In the genomic region with DNA sequence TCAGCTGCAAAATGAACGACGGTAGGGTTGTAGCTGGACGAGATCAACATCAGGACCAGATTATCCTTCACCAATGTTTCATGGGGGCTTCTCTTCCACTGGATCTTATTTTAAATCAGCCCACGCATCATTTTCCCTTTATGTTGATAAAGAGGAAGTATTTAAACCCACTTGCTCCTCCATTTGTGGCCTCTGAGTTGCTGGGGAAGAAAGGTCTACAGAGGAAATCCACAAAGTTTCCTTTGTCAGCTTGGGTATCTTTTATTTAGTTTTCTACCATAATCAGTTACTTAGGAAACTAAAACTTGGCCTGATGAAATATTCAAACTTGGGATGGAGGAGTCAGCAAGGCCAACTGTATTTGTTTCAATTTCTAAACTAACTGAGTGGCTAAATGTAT, we compare ENCODE assay signal across 25 mouse cellular contexts.
"Had no signal": no experiment of that assay in that cellular context is flagged by ENCODE, and none has a peak within 500 bp of the region (broad histone marks: within the 10 kb centered on the region; RNA-seq: fewer than 3 reads in every experiment).

No protein-coding gene starts in this region.

- H3K4me1 ChIP-seq: limb, embryonic 13.5 days; liver, embryonic 12.5 days; liver, embryonic 15.5 days; lung, embryonic 15.5 days had no signal

- ATAC-seq: liver, embryonic 12.5 days; midbrain, embryonic 13.5 days; midbrain, embryonic 16.5 days had no signal

- H3K27me3 ChIP-seq: kidney, embryonic 15.5 days; limb, embryonic 13.5 days; liver, embryonic 15.5 days; lung, embryonic 15.5 days; megakaryocyte, embryonic 14.5 days; midbrain, embryonic 13.5 days; neural tube, embryonic 12.5 days; neural tube, embryonic 15.5 days had no signal

- H3K9ac ChIP-seq: kidney, embryonic 15.5 days; limb, embryonic 13.5 days; liver, embryonic 12.5 days; liver, embryonic 15.5 days; lung, embryonic 15.5 days; midbrain, embryonic 13.5 days; neural tube, embryonic 12.5 days; neural tube, embryonic 15.5 days had no signal

- H3K36me3 ChIP-seq: kidney, embryonic 15.5 days; limb, embryonic 10.5 days; limb, embryonic 13.5 days; liver, embryonic 12.5 days; liver, embryonic 15.5 days; lung, embryonic 15.5 days; midbrain, embryonic 10.5 days; midbrain, embryonic 13.5 days; neural tube, embryonic 12.5 days; neural tube, embryonic 15.5 days had no signal

- DNase-seq: kidney, adult 8-10 months; kidney, postnatal 10 days; kidney, postnatal 36 days; liver; lung, adult 18-20 months; lung, postnatal 10 days; lung, postnatal 36 days; right cerebral cortex, adult 18-20 months; right cerebral cortex, postnatal 25 days; spleen, adult 18-20 months; thymus, adult 18-20 months; thymus, postnatal 36 days had no signal

- H3K4me3 ChIP-seq: kidney, embryonic 15.5 days; limb, embryonic 10.5 days; limb, embryonic 13.5 days; liver, embryonic 12.5 days; liver, embryonic 15.5 days; lung, embryonic 15.5 days; megakaryocyte, embryonic 14.5 days; midbrain, embryonic 10.5 days; midbrain, embryonic 13.5 days; myocyte; neural tube, embryonic 12.5 days; neural tube, embryonic 15.5 days had no signal

- H3K9me3 ChIP-seq: kidney, embryonic 15.5 days; limb, embryonic 10.5 days; limb, embryonic 13.5 days; liver, embryonic 12.5 days; liver, embryonic 15.5 days; lung, embryonic 15.5 days; midbrain, embryonic 10.5 days; midbrain, embryonic 13.5 days; neural tube, embryonic 12.5 days; neural tube, embryonic 15.5 days had no signal

- H3K27ac ChIP-seq: kidney, embryonic 15.5 days; limb, embryonic 10.5 days; limb, embryonic 13.5 days; liver, embryonic 12.5 days; liver, embryonic 15.5 days; lung, embryonic 15.5 days; midbrain, embryonic 10.5 days; midbrain, embryonic 13.5 days; neural tube, embryonic 12.5 days; neural tube, embryonic 15.5 days had no signal

- H3K4me2 ChIP-seq: kidney, embryonic 15.5 days; limb, embryonic 13.5 days; liver, embryonic 12.5 days; liver, embryonic 15.5 days; lung, embryonic 15.5 days; midbrain, embryonic 13.5 days; neural tube, embryonic 12.5 days; neural tube, embryonic 15.5 days had no signal
